Mouse (Mus musculus) E14TG2a.4 (cell line): Measurements from ENCODE around the gene Atf5.

Experiments used
- CTCF ChIP-seq: conservative IDR thresholded peaks from 2 replicates; pipeline ENCODE4 v1.5.1; 2014; ENCODE audit warnings: low read length
- NANOG ChIP-seq: IDR thresholded peaks from 2 replicates; pipeline ENCODE4 v1.6.1; 2014; ENCODE audit warnings: borderline replicate concordance, low read length, mixed read lengths

DNA sequence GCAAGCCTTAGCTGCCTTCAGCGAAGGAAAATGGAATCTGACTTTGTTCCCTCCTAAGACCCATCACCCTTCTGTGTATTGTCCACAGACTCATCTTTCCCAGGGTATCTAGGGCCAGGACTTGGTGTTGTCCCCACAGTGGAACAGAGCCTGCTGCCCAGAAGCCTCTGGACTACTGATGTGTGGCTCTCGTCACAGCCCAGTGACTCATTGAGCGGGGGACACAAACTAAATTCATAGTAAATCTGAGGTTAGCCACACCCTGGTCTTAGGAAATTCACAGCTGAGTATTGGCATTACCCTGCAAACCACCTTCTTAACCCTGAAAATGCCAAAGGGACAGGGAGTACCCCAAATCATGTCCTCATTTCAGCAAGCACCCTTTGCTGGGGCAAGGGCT, 10.3 kb upstream of the Atf5 start:
- TF ChIP-seq CTCF = no peak
- no peak for TF ChIP-seq NANOG
